Mouse (Mus musculus) frontal cortex, adult 2 months (tissue): ENCODE results near the gene Ccdc121. TPM values are rescaled to one million over a fixed set of nuclear protein-coding genes. Genes with fewer than 3 reads are reported as not detected.

Experiments used
- DNase-seq, 2 experiments: peaks; one replicate each; pipeline ENCODE4 v3.0.0; 2022; ENCODE audit warnings: low spot score in 1 of 2; ENCODE audit errors: extremely low spot score in 1 of 2
- polyA plus RNA-seq: library from polyadenylated mRNA; depleted of rRNA; stranded (reverse); fragments of >200 nt; gene quantifications from 2 replicates; pipeline ENCODE4 v1.2.3, GENCODE M21; 2012; rRNA removed

The Ccdc121 gene
- polyA plus RNA-seq = 0.42 and 0.46 TPM in 2 replicates

DNA sequence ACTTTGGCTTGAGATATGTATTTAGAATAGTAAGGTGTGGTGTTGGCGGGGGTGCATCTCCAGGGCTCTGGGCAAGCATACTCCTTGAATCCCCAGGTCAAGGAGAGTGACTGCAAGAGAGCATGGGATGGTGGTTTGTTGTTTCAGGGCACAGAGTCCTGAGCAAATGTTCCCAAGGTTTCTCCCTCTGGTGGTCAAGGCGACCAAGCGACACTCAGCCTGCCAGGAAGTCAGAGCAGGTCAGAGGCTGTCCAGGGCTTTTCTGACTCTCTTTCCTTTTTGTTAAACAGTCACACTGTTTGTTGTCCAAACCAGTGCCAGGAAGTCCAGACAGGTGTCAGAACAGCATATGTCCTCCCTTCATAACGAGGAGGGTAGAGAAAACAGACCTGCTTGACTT, at the start of gene Ccdc121:
TSS of gene Ccdc121 (minus strand) at position 145 of the 400 bp plus-strand sequence.
- DNase-seq = no peak

DNA sequence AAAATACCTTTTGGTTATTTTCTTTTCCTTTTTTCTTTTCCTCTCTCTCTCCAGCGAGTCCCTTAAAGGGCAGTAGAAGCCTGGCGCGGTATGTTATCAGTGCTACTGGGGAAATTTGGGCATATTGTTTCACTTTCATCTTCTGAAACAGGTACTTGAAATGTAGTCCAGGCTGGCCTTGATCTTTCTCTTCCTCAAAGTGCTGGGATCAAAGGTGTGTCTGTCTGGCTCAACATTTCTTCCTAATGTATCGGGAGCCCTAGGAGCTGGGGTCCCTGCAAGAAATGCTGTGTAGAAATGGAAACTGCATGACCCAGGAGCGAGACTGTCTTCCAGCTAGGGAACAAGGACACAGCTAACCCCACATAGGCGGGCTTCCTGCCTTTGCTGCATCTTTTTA, 49.1 kb upstream of the Ccdc121 start:
- no peak for DNase-seq

DNA sequence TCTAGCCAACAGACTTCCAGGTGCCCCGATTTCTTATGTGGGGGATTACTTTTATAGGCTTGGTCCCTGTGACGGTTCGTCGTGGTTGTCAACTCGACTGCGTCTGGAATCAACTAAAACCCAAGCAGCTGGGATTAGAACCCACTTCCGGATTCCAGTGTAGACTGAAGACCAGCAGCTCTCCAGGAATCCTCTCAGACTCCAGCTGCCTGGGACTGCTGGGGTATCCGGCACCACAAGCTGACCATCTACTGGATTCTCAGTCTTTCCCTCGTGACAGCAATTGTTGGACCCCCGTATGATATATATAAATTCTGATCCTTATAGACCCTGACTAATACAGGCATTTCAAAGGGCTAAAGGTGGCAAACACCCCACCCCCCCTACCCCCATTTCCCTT, 48.4 kb upstream of the Ccdc121 start:
- DNase-seq = no peak

DNA sequence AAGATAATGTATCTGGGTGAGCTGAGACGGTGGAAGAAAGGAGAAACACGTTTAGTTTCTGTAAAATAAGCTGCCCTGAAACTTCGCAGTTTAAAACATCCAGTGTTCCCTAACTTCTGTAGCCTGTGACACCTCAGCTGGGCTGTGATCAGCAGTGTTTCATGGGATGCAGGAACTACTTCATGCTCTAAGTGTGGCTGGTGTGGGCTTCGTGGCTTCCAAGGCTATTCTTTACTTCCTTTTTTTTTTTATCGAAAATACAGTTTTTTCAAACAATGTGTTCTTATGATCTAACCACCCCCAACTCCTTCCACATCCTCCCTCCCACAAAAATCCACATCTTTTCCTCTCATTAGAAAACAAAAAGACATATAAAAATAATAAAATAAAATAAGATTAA, 44.2 kb upstream of the Ccdc121 start:
- no peak for DNase-seq

DNA sequence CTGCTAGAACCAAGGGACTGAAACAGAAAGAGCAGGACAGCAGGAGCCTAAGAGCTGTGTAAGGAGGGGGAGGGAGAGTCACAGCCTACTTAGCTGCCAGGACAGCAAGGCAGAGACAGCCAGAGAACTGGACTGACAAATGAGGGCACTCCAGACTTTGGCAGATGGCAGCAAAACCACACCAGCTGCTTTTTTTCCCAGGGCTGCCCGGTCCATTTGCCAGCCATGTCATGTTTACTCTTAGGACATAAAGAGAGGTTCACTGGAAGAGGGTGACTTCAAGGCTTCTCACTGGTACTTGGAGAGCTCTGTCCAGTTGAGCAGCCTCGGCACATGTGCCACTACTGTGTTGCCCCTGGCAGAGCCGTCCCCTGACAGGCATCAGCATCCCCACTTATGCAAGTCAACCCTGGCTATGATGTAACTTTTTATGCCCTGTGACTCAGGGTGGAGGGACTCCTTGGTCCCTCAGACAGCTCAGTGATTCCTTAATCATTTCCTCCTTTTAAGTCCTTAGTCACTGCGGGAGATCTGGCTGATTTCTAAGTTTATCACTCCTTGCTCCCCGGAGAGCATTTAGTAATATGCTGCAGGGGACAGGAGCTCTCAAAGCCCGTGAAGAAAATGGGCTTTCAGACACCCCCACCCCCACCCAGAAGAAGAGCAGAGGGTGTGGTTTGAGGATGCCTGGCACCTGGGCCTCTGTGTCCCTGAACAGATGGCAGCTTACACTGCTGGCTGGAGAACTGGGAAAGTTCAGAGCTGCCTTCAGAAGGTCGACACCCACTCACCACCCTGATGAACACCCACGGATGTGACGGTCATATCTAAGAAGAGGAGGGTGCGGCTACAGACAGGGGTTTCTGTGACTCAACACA, 41.5 kb upstream of the Ccdc121 start:
- DNase-seq = peak in 1 of 2 experiments; percentile 46

DNA sequence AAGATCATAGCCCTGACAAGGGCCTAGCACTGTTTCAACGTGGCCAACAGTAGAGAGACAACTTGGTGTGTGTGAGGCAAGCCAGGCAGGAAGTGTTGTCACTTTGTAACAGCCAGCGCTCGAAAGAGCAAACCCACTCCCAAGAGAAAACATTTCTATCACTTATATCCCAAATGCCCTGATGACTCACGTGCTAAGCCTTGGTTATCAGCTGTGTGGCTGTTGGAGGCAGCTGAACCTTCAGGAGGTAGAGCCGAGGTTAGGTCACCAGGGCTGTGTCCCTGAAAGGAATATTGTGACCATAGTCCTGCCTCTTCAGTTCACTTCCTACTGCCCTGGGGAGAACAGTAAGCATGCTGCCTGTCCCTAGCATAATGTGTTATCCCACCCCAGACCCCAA, 39.6 kb upstream of the Ccdc121 start:
- DNase-seq = no peak

DNA sequence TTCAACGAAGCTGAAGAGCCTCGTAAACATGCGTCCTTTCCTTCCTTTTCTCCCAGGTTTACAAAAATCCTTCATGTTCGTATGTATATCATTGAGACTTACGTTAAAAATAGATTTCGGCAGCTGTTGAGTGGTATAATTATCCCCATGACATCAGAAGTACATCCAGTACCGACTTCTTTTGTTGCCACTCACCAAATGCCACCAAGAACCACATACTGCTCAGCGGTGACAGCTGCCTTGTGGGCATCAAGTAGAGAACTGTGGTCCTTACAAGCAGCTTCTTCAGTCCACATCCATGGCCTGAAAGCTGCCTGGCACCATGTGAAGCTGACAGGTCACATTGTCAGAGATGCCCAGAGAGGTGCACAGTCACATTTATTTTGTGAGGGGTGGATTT, 38.7 kb upstream of the Ccdc121 start:
- peak; percentile 57 to 64 for DNase-seq

DNA sequence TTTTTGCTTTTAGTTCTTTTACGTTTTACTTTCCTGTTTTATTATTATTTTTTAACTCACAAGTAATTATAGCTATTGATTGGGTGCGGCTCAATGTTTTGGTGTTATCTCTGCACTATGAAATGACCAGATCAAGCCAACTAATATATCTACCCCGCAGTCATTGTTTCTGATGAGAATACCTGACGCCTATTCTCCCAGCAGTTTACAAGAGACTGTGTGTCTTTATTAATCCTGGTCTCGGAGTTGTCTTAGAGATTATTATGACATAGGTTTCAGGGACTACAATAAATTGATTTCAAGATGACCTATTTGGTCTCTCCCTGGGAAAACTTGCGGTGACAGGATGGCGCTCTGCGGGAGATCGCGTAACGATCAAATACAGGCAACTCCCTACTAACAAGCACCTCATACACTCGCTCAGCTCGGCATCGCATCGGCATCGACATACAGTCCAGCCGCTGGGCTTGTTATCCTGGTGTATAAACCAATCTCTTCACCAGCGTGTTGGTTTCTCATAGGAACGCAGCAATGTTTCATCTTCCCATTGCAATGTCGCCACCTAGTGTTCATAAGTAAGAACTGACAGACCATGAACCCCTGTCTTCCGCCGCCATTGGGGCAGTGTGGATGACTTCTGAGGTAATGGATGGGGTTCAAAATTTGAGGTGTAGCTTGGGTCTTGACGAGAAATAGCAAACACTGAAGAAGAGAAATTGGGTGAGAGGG, 34.0 kb upstream of the Ccdc121 start:
- DNase-seq = peak; percentile 49 to 92

DNA sequence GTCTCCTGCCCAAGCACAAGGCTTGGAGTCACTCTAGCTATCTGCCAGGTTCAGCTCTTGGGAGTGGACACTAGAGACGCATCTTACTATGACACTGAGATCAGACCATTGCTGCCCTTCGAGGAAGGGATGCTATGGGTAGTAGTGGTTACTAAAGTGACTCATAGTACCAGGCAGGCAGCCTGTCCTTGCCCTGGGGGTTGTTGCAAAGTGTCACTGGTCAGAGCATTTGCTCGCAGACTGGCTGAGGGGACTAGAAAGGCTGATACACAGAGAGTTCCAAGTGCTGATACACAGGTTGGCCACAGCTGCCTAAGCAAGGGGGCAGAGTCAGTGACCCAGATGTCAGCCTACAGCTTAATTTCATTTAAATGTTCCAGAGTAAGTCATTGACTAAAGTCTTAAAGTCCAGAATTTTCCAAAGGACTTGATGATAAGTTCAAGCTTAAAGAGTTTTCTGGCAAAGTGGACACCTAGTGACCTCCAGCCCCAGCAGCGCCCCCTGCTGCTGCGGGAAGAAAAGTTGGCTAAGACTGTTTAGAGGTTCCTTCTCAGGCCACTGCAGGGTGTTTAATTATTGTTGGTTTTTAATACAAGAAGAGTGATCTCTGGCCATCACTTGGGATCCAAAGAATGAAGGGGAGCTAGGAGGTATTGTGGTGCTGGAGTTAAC, 32.6 kb upstream of the Ccdc121 start:
- DNase-seq = no peak

DNA sequence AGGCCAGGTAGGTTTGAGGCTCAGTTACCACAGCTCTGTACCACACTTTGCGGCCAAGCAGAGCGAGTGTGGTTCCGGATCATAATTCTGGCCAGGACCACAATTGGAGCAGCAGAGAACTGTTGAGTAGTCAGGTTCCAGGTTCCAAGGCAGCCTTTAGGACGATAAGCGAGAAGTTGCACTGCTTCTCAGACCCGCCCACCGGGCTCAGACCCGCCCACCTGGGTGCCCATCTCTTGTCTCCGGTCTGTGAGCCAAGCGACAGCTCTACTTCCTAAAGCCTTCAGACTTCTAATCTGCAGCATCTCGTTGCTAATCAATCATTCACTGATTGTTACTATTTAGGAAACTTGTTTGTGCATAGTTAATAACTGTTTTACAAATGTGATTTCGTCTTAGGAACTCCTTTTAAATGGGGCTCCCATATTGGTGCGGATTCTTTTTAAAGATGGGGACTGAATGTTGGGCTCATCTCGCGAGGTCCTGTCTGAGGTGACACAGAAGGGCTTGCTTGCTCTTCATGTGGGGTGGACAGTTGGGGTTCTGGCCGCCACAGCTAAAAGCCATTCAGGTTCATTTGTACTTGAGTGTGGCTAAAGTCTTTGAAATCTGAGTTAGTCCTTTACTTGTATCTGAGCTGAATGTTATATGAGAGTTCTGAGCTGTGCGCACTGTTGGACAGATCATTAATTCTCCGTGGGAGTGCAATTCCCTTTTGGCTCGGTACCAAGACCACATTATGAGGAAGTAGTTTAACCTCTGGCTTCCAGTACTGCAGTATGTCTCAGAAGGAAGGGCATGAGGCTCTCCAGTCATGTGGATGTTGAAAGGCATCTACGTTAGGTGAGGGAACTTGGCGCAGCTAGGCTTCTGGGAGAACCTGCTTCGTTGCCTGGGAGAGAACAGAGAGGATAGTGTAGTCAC, 28.9 kb upstream of the Ccdc121 start:
- DNase-seq = no peak

DNA sequence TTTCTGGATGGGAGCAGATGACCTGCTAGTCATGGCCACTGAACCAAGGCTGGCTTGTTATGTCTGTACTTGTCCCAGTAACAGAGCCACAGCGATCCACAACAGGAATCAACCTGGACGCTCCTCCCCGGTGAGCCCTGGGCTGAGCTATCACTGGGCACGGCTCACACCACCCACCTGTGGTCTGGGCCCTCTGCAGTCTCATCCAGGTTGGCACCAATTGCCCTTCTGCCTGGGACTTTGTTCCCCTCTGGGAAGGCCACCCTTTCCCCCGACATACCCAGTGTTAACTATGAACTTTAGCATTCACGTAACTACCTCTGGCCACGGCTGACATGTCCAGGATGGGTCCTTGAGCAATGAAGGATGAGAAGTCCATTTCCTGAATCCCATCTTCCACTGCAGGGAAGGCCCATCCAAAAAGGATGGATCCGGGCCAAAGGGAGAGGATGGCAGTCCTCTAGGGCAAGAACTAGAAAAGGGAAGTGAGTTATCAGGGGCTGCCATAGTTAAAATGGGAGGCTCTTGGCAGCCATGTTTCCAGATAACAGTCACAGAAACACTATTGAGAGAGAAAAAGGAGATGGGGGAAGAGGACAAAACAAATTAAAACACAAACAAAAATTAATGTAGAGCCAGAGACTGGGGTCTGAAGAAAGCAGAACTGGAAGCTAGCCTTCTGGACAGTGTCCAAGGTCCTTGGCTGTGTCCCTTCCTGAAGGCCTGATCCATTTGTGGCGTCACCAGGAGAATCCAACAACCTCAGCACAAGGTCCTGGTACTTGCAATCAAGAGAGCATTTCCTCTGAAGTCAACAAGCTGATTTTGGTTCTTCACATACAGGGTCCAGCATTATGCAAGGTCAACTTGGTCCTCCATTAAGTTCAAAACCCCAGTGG, 26.6 kb upstream of the Ccdc121 start:
- DNase-seq = no peak

DNA sequence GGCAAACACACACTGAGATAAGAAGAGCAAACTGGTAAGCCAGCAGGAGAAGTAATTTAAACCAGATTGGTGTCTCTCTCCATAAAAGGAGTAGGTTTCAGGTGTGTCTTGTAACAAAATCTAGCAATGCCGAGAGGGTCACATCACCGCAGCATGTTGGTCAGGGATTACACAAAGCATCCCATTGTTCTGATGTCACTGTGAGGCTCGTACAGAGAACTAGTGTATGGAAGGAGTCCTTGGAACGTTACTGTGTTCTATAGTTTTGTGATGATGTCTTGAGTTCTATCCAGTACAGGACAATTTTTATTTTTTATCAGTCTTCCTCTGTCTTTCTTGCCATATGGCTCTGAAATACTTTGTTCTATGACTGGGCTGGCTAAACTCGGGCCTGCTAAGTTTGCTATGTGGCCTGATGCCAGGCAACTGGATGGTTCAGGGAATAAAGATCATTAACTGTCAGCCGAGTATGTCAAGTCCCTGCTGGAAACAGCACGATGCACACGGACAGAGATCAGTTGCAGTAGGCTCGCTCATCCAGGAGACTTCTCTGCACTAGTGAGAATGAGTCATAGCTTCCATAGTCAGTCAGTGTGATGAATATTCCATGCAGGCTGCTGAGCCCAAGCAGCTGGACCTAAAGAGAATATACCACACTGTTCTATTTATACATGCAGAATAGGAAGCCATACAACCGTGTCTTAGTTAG, 24.1 kb upstream of the Ccdc121 start:
- peak; percentile 53 to 71 for DNase-seq

DNA sequence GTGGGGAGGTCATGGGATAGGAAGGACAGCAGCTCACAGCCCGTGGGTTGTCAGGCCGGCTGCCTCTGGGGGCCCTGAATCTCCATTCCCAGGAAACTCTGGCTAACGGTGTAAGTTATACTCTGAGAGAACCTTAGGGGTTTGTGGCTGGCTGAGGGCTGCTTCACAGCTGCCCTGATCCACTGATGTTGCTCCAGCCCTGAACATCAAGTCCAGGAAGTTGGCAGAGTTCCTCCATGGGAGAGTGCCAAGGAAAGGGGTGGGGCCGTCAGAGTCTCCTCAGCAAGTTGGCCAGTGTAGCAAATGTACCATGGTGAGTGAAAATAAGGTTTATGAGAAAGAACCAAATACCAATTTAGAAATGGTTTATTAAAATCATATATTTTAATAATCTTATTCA, 18.1 kb upstream of the Ccdc121 start:
- DNase-seq = peak in 1 of 2 experiments; percentile 53

DNA sequence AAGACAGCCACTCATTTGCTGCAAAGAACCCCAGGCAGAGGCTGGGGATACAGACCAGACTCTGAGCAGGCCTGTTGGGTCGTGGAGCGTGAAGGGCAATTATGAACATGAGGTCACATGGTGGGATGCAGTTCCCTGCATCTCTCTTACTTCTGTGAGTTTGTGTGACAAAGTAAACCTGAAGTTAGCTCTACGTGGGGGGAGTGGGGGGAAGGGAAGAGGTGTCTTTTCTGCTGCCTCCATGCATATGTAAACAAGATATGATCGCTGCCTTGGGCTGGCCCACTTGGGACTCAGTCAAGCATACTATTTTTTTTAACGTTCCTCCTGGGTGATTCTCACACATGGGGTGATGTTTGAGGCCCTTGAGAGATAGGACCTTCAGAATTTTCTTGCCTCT, 14.7 kb upstream of the Ccdc121 start:
- no peak for DNase-seq

DNA sequence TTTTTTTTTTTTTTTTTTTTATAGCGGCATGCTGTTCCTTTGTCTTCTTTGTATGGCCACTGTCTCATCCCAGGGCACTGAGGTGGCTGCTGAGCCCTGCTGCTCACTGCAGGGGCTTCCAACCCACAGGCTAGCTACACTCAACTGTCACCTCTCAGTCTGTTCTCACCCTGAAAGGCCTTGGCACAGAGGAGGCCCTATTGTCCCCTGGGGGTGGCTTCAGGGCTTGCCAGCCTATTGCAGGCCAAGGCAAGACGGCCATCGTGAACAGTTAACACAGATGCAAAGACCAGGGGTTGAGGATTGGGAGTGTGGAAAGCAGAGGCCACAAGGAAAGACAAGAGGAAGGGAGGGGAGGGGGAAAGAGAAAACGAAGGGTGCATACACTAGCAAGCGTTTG, 12.6 kb upstream of the Ccdc121 start:
- no peak for DNase-seq

DNA sequence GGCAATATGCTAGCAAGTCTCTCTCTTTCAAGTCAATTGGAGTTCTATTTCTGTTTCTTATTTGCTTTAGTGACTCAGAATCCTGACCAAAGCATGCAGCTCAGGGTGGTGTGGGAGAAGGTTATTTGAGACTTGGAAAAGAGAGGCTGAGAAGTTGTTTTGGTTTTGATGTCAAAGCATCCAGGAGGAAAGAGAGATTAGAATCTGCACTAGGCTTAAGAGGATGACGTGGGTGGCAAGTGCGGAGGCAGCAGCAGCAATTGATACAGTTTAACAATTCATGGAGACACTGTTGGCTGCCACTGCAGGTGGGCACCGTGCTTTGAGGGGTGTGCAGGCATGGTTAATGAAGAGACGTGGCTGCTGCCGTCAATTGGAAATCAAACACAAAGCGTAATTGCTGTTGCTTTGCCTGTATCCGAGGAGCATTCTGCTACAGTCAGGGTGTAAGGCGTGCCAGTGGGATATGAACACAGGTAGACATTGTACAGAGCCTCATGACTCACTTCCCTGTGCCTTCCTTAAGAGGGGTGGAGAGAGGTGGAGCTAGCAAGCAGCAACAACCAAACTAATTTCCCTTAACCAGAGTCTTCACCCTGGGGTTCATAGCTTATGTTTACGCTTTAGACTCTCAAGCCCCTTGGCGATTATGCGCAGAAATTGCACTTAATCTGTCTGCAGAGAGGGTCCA, 10.3 kb upstream of the Ccdc121 start:
- peak; percentile 45 to 63 for DNase-seq

DNA sequence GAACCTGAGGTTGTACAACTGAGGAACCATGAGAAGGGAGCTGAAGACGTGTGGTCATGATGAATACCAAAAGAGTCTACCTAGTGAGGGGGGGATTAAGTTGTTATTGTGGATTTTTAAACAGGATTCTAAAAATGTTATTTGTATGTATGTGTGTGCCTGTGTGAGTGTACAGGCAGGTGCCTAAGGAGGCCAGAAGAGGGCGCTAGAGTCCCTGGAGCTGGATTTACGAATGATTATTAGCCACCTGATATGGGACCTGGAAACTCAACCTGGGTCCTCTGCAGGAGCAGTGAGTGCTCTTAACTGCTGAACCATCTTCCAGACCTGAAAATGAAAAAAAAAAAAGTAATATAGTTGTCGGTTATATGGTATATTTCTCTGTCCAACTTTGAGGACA, 7.9 kb upstream of the Ccdc121 start:
- no peak for DNase-seq

DNA sequence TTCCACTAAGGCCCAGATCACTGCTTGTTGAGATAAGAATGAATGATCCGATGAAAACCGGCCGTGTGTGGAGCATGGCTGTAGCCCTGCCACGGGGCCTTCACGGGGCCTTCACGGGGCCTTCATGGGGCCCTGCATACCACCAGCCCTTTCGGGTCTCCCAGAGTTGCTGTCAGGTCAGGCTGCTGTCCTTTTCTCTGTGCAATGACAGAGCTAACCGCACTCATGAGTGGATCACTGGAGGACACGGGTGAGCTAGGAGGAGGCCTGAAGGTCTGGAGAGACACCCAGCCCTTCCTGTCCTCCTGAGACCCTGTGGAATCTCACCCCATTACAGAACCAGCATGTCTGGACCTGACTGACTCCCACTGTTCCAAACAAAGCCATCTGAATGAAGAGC, 6.8 kb upstream of the Ccdc121 start:
- DNase-seq = no peak
